Mouse (Mus musculus): ENCODE measurements around the gene Adipor1. TPM values are rescaled to one million over a fixed set of nuclear protein-coding genes. Genes with fewer than 3 reads are reported as not detected.
A peak's percentile ranks its signal among the peaks of the same experiment; 100 is the strongest.

Gene Adipor1
- polyA plus RNA-seq, 1 experiment = 155 TPM

DNA sequence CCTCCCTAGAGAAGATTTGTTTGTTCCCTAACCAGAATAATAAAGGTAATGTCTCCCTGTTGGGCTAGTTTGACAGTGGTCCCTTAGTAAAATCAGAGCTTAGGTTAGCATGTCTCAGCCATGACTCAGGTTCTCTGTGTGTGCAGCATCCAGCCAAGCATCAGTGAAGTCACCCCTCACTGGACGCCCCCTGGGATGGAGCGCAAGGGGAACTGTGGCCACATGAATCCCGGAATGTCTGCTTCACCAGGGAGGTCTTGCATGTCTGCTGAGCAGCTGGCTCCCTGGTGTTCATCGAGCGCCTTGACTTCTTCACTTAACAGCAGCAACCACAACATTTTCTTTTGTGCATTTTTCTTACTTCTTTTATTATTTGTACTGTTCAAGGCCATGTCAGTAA lies 21.4 kb upstream of the Adipor1 start:
- WGBS = 47% methylated on average over 5 of the region's 5 CpGs

DNA sequence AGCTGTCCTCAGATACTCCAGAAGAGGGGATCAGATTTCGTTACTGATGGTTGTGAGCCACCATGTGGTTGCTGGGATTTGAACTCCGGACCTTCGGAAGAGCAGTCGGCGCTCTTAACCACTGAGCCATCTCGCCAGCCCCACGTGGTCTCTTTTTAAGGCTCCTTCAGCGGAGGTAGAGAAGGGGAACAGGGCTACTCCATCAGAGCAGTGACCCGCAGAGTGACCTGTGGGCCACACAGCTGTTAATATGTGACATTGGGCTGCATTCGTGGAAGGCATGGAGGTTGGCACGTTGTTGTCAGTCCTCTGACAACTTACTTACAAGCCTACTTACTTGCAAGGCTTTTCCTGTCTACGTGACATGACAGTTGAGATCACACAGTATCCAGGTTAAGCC lies 17.0 kb upstream of the Adipor1 start:
- no peak for TF ChIP-seq CTCF (IDR thresholded peaks at IDR 0.05; ENCODE audit: insufficient read depth, low read length)
- no peak for TF ChIP-seq POLR2A (IDR thresholded peaks at IDR 0.05; ENCODE audit: borderline replicate concordance, extremely low read depth, low read depth, low read length)
- 86% methylated on average over 12 of the region's 12 CpGs for WGBS

More for the DNA sequence above, 21.4 kb upstream of the Adipor1 start:
- TF ChIP-seq POLR2A (IDR thresholded peaks at IDR 0.05; ENCODE audit: borderline replicate concordance, extremely low read depth, low read depth, low read length) (no peak), CTCF (IDR thresholded peaks at IDR 0.05; ENCODE audit: insufficient read depth, low read length) (no peak)
- no peak for DNase-seq
- Histone ChIP-seq H3K4me1 (ENCODE audit: control insufficient read depth, insufficient read depth, low read length) (no peaks in the 10 kb centered on the region), H3K4me3 (replicated peaks; ENCODE audit: extremely low read depth, low read depth, low read length) (no peak overlapping the region)

DNA sequence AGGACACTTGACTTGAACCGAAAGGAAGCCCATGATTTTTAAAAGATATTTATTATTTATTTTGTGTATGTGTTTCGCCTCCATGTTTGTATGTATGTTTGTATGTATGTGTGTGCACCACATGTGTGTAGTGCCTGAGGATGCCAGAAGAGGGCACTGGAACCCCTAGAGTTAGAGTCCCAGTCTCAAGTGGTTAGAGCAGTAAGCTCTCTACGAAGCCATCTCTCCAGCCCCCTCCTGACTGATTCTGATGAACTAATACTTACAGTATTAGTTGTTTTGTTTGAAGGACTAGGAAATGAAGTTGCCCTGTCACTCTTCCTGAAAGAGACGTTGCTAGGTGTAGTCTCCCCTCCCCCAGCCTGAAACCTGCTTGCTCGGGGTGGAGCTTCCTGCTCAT lies 15.4 kb upstream of the Adipor1 start:
- 58% methylated on average over 5 of the region's 5 CpGs for WGBS

More for the DNA sequence above, 17.0 kb upstream of the Adipor1 start:
- Histone ChIP-seq H3K4me1 (ENCODE audit: control insufficient read depth, insufficient read depth, low read length) (no peaks in the 10 kb centered on the region), H3K4me3 (replicated peaks; ENCODE audit: extremely low read depth, low read depth, low read length) (no peak overlapping the region)
- no peak for DNase-seq

DNA sequence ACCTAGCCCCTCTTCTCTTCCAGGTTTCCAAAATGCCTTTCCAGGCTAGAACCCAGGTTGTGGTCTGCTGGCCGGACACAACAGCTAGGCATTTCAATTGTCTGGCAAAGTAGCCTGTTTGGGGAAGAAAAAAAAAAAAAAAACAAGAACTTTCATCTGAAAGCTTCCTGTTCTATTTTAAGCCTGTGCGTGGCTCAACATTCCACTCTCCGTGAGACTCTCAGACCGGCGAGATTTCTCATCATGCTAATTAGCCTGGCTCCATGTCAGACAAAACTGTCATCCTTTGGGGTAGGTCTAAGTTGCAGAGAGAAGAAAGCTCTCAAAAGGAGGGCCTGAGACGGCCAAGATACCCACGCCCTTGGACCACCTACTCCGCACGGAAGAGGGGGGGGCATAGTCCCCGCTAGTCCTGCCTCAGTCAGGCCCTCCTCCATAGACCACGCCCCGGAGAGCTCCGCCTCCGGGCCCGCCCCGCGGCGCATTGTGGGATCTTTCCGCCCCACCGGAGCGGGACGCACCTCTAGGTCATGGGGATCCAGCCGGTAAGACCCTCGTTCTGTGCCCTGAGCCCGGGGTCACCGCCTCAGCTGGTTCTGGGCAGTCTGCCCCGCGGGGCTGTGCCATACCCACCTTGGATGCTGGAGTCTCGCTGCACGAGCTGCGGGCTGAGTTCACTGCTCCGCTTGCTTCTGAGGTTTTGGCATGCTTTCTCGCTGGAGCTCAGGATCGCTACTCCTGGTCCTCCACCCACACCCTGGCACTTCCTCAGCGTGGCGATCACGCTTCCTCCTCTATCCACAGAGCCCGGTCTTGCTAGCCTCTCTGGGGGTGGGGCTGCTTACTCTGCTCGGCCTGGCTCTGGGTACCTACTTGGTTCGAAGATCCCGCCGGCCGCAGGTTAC lies 9.4 kb upstream of the Adipor1 start, which contains the start of gene Cyb5r1:
Gene Cyb5r1 (plus strand): TSS at position 51 of the 905 bp plus-strand sequence.
- WGBS = under 1% methylated on average over 43 of the region's 43 CpGs
- peak within 1 kb of the TSS; percentile 76 for H3K4me3 ChIP-seq (replicated peaks; ENCODE audit: extremely low read depth, low read depth, low read length)
- DNase-seq = peak; percentile 81

More for the DNA sequence above, 15.4 kb upstream of the Adipor1 start:
- Histone ChIP-seq H3K4me1 (ENCODE audit: control insufficient read depth, insufficient read depth, low read length) (no peaks in the 10 kb centered on the region), H3K4me3 (replicated peaks; ENCODE audit: extremely low read depth, low read depth, low read length) (no peak overlapping the region)
- DNase-seq = no peak
- TF ChIP-seq CTCF (IDR thresholded peaks at IDR 0.05; ENCODE audit: insufficient read depth, low read length) (no peak), POLR2A (IDR thresholded peaks at IDR 0.05; ENCODE audit: borderline replicate concordance, extremely low read depth, low read depth, low read length) (no peak)

DNA sequence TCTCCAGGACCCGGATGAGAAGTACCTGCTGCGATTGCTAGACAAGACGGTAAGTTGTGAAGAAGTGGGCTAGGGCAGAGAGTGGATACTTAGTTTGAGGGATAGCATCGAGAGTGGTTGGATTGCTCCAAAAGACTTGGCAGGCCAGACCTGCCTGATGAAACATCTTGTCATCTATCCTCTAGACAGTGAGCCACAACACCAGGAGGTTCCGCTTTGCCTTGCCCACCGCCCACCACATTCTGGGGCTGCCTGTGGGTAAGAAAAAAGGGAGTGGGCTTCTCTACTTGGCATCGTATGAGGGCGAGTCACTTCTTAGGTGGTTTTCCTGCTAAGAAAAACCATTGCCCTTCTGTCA lies 8.8 kb upstream of the Adipor1 start:
- H3K4me1 ChIP-seq (ENCODE audit: control insufficient read depth, insufficient read depth, low read length) = 0 out of 2 replicates have a peak, but pooled peaks cover 2% of the 10 kb centered on the region
- 23% methylated on average over 8 of the region's 8 CpGs for WGBS
- no peak for TF ChIP-seq CTCF (IDR thresholded peaks at IDR 0.05; ENCODE audit: insufficient read depth, low read length)
- no peak for TF ChIP-seq POLR2A (IDR thresholded peaks at IDR 0.05; ENCODE audit: borderline replicate concordance, extremely low read depth, low read depth, low read length)

More for the DNA sequence above, 9.4 kb upstream of the Adipor1 start, which contains the start of gene Cyb5r1:
- H3K4me1 ChIP-seq (ENCODE audit: control insufficient read depth, insufficient read depth, low read length) = 0 out of 2 replicates have a peak, but pooled peaks cover 2% of the 10 kb centered on the region
- TF ChIP-seq POLR2A (IDR thresholded peaks at IDR 0.05; ENCODE audit: borderline replicate concordance, extremely low read depth, low read depth, low read length) = peak; percentile 58; the same call in 1 of the 2 replicates
- TF ChIP-seq CTCF (IDR thresholded peaks at IDR 0.05; ENCODE audit: insufficient read depth, low read length) = no peak

DNA sequence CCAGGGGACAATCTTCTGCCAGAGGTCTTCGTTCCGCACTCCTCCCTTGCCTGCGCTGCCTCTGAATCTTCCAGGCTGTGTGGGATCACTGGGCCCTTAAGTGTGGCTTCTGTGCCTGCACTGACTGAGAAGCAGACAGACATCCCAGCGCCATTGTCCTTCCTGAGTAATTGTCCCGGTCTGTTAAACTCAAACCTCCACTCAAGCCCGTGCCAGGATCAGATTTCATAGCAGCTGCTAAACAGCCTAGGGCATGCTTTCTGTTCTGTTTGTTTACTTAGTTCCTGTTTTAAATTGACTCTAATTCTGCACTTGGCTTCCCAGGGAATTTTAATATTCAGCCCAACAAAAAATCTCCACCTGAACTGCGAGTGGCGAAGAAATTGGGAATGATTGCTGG lies 7.1 kb upstream of the Adipor1 start:
- WGBS = 77% methylated on average over 8 of the region's 8 CpGs
- DNase-seq = no peak
- Histone ChIP-seq H3K4me1 (ENCODE audit: control insufficient read depth, insufficient read depth, low read length) (0 out of 2 replicates have a peak, but pooled peaks cover 2% of the 10 kb centered on the region), H3K4me3 (replicated peaks; ENCODE audit: extremely low read depth, low read depth, low read length) (no peak overlapping the region)
- TF ChIP-seq POLR2A (IDR thresholded peaks at IDR 0.05; ENCODE audit: borderline replicate concordance, extremely low read depth, low read depth, low read length) = no peak
- no peak for TF ChIP-seq CTCF (IDR thresholded peaks at IDR 0.05; ENCODE audit: insufficient read depth, low read length)

More for the DNA sequence above, 8.8 kb upstream of the Adipor1 start:
- no peak for DNase-seq
- peak overlapping the region; percentile 76 for H3K4me3 ChIP-seq (replicated peaks; ENCODE audit: extremely low read depth, low read depth, low read length)

DNA sequence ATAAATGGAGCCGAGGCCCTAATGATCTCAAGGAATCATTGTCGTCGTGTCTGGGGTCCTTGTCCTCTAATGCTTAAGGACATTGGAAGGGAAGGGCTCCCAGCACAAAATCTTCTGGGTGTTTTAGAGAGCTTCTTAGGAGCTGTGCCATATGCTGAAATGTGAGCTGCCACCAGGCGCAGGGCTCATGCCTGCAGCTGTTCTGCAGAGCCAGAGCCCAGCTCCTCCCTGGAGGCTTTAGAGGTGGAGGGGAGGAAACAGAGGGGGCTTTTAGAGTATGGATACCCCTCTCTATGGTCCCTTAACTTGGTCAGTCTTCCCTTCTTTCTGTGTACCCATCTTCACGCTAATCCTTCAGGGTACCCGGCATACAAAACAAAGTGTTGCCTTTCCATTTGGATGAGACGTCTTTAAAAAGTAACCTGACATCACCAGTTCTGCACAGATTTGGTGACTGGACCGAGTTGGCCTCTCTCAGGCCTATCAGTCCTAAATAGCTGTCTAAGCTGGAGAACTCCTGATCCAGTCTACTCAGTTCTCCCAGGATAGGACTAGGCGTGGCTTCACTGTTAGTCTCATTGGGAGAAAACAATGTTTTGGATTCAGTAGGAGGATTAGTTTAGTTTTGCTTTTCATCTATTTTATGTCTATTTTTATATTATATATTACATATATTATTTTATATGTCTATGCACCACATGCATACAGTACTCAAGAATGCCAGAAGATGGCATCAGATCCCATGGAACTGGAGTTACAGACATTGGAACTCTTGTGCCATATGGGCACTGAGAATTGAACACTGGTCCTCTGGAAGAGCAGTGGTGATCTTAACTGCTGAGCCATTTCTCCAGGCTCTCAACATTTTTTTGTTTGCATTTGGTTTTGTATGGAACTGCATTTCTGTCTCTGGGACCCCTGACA lies 3.2 kb upstream of the Adipor1 start:
- 90% methylated on average over 9 of the region's 9 CpGs for WGBS
- no peak overlapping the region for H3K4me3 ChIP-seq (replicated peaks; ENCODE audit: extremely low read depth, low read depth, low read length)
- TF ChIP-seq CTCF (IDR thresholded peaks at IDR 0.05; ENCODE audit: insufficient read depth, low read length) = no peak
- no peak for TF ChIP-seq POLR2A (IDR thresholded peaks at IDR 0.05; ENCODE audit: borderline replicate concordance, extremely low read depth, low read depth, low read length)
- H3K4me1 ChIP-seq (ENCODE audit: control insufficient read depth, insufficient read depth, low read length) = peaks cover 7% of the 10 kb centered on the region; the same call in 1 of the 2 replicates
- DNase-seq = no peak

DNA sequence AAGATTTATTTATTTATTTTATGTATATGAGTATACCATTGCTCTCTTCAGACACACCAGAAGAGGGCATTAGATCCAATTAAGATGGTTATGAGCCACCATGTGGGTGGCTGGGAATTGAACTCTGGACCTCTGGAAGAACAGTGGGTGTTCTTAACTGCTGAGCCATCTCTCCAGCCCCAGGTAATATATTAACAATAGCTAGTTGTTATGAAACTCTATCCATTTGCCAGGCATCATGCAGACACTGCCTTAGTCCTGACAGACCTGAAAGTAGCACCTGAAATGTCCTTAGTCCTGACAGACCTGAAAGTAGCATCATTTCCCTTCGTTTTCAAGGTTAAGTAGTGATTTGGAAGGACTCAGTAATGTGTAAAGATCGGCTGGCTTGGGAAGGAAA lies 1.1 kb upstream of the Adipor1 start:
- Histone ChIP-seq H3K4me3 (replicated peaks; ENCODE audit: extremely low read depth, low read depth, low read length) (no peak overlapping the region), H3K4me1 (ENCODE audit: control insufficient read depth, insufficient read depth, low read length) (peaks cover 13% of the 10 kb centered on the region)
- 50% methylated on average over 2 of the region's 2 CpGs for WGBS
- TF ChIP-seq CTCF (IDR thresholded peaks at IDR 0.05; ENCODE audit: insufficient read depth, low read length) = no peak
- no peak for TF ChIP-seq POLR2A (IDR thresholded peaks at IDR 0.05; ENCODE audit: borderline replicate concordance, extremely low read depth, low read depth, low read length)
- DNase-seq = no peak
